Mouse (Mus musculus) midbrain, embryonic 11.5 days (tissue): Measurements from ENCODE around the gene Dst. TPM values are rescaled to one million over a fixed set of nuclear protein-coding genes. Genes with fewer than 3 reads are reported as not detected.

Experiments used
- ATAC-seq: fragments of 200-750 bp; cut with Nextera tagmentation; 2 replicates; pipeline ENCODE4 v1.8.0; 2017; ENCODE audit warnings: moderate TSS enrichment, moderate library complexity; ENCODE audit not compliant: low FRiP score
- DNase-seq: peaks from one replicate; pipeline ENCODE4 v3.0.0; 2015; ENCODE audit warnings: low spot score; ENCODE audit errors: missing footprints
- H3K27ac ChIP-seq: fragments of 300-500 bp; sonication (generic); 2 replicates; pipeline ENCODE4 v1.5.1; 2014; ENCODE audit warnings: low read depth, low read length
- H3K27me3 ChIP-seq: fragments of 300-500 bp; sonication (generic); 2 replicates; pipeline ENCODE4 v1.6.1; 2014; ENCODE audit warnings: mild to moderate bottlenecking, low read length, moderate library complexity, mixed read lengths; ENCODE audit not compliant: control insufficient read depth, insufficient read depth
- H3K36me3 ChIP-seq: fragments of 300-500 bp; sonication (generic); 2 replicates; pipeline ENCODE4 v1.6.1; 2014; ENCODE audit warnings: mild to moderate bottlenecking, low read length, moderate library complexity, mixed read lengths; ENCODE audit not compliant: control insufficient read depth, insufficient read depth
- H3K4me1 ChIP-seq: fragments of 300-500 bp; sonication (generic); 2 replicates; pipeline ENCODE4 v1.6.1; 2014; ENCODE audit warnings: low read length; ENCODE audit not compliant: control insufficient read depth, insufficient read depth
- H3K4me2 ChIP-seq: fragments of 300-500 bp; sonication (generic); 2 replicates; pipeline ENCODE4 v1.6.1; 2014; ENCODE audit warnings: mild to moderate bottlenecking, moderate library complexity
- H3K4me3 ChIP-seq: fragments of 300-500 bp; sonication (generic); 2 replicates; pipeline ENCODE4 v1.5.1; 2014; ENCODE audit warnings: low read depth, low read length
- H3K9ac ChIP-seq: fragments of 300-500 bp; sonication (generic); 2 replicates; pipeline ENCODE4 v1.6.1; 2014; ENCODE audit warnings: low read length
- H3K9me3 ChIP-seq: fragments of 300-500 bp; sonication (generic); 2 replicates; pipeline ENCODE4 v1.6.1; 2016; ENCODE audit warnings: low read length; ENCODE audit not compliant: control insufficient read depth
- WGBS: fragments of 180-500 bp; shearing (Covaris S2); extraction: QIAGEN DNeasy Blood & Tissue Kit; methylation state at CpG from one replicate; pipeline ENCODE4 v1.1.7; 2014; 5-methylcytosine and 5-hydroxymethylcytosine counted together
- polyA plus RNA-seq: library from polyadenylated mRNA; unstranded; fragments of >200 nt; fragmentation: Nextera tagmentation; extraction: Ambion mirVana; gene quantifications from 2 replicates; pipeline ENCODE4 v1.2.1, GENCODE M21; 2014

The Dst gene
- polyA plus RNA-seq, 1 experiment from 2014 or later = 33.3 TPM

DNA sequence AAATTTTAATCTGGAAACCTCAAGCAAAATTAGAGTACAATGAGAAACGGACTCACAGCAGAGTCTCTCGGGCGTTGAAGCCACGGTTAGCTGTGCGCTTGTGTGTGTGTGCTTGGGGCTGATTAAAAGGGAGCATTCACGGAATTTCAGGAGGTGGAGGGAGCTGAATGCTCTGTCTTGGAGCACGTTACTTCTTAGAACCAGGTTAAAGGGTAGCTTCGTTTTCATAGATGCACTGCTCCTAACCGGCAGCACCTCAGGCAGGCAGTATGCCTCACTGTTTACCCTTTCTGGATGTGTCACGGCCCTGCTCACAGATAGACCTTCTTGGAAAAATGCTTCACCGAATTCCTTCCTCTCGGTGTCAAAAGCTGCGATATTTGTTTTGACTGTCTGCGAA, 329.2 kb downstream of the Dst start:
- H3K4me3 ChIP-seq = peak overlapping the region; percentile 23
- H3K9me3 ChIP-seq = no peaks in the 10 kb centered on the region
- ATAC-seq = no peak
- H3K9ac ChIP-seq = peak overlapping the region; percentile 2
- 17% methylated on average over 14 of the region's 14 CpGs for WGBS
- peak overlapping the region; percentile 45 for H3K4me2 ChIP-seq
- no peaks in the 10 kb centered on the region for H3K36me3 ChIP-seq
- peak; percentile 95 for DNase-seq
- no peaks in the 10 kb centered on the region for H3K27me3 ChIP-seq
- no peak overlapping the region for H3K27ac ChIP-seq
- peaks cover 29% of the 10 kb centered on the region for H3K4me1 ChIP-seq

GRCm38 (mm10) chr1:34237689-34238091, 329.7 kb downstream of the Dst start:
- DNase-seq = peak; percentile 92
- Histone ChIP-seq H3K4me2 (peak overlapping the region; percentile 45), H3K9ac (peak overlapping the region; percentile 2), H3K4me3 (peak overlapping the region; percentile 23), H3K4me1 (peaks cover 29% of the 10 kb centered on the region), H3K27ac (no peak overlapping the region), H3K27me3 (no peaks in the 10 kb centered on the region), H3K36me3 (peaks cover under 1% of the 10 kb centered on the region), H3K9me3 (no peaks in the 10 kb centered on the region)
- peak; percentile 13 for ATAC-seq
- WGBS = 29% methylated on average over 12 of the region's 12 CpGs

GRCm38 (mm10) chr1:34238231-34238630, 330.2 kb downstream of the Dst start:
- Histone ChIP-seq H3K9me3 (no peaks in the 10 kb centered on the region), H3K36me3 (peaks cover 5% of the 10 kb centered on the region), H3K27me3 (no peaks in the 10 kb centered on the region), H3K4me1 (peaks cover 29% of the 10 kb centered on the region), H3K4me3 (peak overlapping the region; percentile 23; the same call in 1 of the 2 replicates), H3K9ac (peak overlapping the region; percentile 28; the same call in 1 of the 2 replicates), H3K4me2 (peak overlapping the region; percentile 45), H3K27ac (no peak overlapping the region)
- DNase-seq (no peak), ATAC-seq (peak; percentile 19; the same call in 1 of the 2 replicates)
- 36% methylated on average over 6 of the region's 6 CpGs for WGBS

- Histone ChIP-seq H3K27me3 (no peaks in the 10 kb centered on the region), H3K36me3 (peaks cover 7% of the 10 kb centered on the region), H3K4me3 (no peak overlapping the region), H3K4me1 (no peaks in the 10 kb centered on the region), H3K27ac (no peak overlapping the region), H3K9me3 (no peaks in the 10 kb centered on the region), H3K4me2 (no peak overlapping the region), H3K9ac (no peak overlapping the region)
- 90% methylated on average over 10 of the region's 10 CpGs for WGBS
- DNase-seq = no peak
- no peak for ATAC-seq
Measured at GRCm38 (mm10) chr1:34244678-34245077, 336.7 kb downstream of the Dst start.

GRCm38 (mm10) chr1:34245951-34246641, 338.1 kb downstream of the Dst start:
- Histone ChIP-seq H3K4me1 (no peaks in the 10 kb centered on the region), H3K9me3 (no peaks in the 10 kb centered on the region), H3K27me3 (no peaks in the 10 kb centered on the region), H3K4me2 (no peak overlapping the region), H3K36me3 (peaks cover 7% of the 10 kb centered on the region), H3K27ac (no peak overlapping the region), H3K4me3 (no peak overlapping the region), H3K9ac (no peak overlapping the region)
- ATAC-seq (no peak), DNase-seq (no peak)
- 93% methylated on average over 15 of the region's 15 CpGs for WGBS

DNA sequence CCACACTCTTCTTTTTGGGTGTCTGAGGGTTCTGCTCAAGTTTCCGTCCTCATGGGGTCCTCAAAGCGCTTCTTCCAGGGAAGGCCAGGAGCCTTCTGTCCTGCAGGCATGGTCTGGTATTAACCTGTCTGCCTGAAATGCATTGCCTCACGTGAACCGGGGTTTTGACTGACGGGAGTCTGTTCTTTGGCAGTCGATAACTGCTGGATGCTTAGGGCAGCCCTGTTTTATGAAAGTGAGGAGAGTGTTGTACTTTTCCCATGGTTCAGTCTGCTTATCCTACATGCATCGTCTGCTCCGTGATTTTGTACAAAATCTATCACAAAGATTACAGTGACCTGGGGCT, 338.6 kb downstream of the Dst start:
- no peak overlapping the region for H3K9ac ChIP-seq
- no peak overlapping the region for H3K4me2 ChIP-seq
- H3K27me3 ChIP-seq = no peaks in the 10 kb centered on the region
- no peaks in the 10 kb centered on the region for H3K4me1 ChIP-seq
- WGBS = 93% methylated on average over 8 of the region's 8 CpGs
- DNase-seq = no peak
- no peak for ATAC-seq
- no peaks in the 10 kb centered on the region for H3K9me3 ChIP-seq
- peaks cover 7% of the 10 kb centered on the region for H3K36me3 ChIP-seq
- no peak overlapping the region for H3K27ac ChIP-seq
- no peak overlapping the region for H3K4me3 ChIP-seq

DNA sequence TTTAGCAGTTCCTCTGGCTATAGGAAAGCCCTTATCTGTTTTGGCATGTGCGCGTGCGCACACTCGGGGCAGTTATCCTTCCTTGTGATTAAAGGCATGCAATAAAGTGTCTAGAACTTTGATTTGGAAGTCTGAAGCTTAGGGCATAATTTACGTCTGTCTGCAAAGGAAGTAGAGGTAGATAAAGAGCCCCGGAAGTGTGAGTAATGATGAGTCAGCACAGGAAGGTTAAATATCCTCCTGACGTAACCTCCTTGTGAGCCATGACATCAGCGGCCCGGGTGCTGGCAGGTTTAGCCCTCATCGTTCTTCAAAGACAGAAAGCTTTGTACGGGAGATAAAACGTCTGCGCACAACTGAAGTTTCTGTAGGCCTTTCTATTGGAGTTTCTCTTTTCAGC, 343.1 kb downstream of the Dst start:
- H3K4me3 ChIP-seq = no peak overlapping the region
- no peaks in the 10 kb centered on the region for H3K27me3 ChIP-seq
- WGBS = 94% methylated on average over 13 of the region's 13 CpGs
- H3K36me3 ChIP-seq = peaks cover 8% of the 10 kb centered on the region
- H3K4me2 ChIP-seq = no peak overlapping the region
- no peak overlapping the region for H3K9ac ChIP-seq
- no peaks in the 10 kb centered on the region for H3K9me3 ChIP-seq
- no peak overlapping the region for H3K27ac ChIP-seq
- ATAC-seq (no peak), DNase-seq (no peak)
- no peaks in the 10 kb centered on the region for H3K4me1 ChIP-seq

GRCm38 (mm10) chr1:34252267-34252666, 344.2 kb downstream of the Dst start:
- DNase-seq = no peak

GRCm38 (mm10) chr1:34253876-34254275, 345.9 kb downstream of the Dst start:
- no peaks in the 10 kb centered on the region for H3K9me3 ChIP-seq
- ATAC-seq (no peak), DNase-seq (no peak)
- H3K9ac ChIP-seq = no peak overlapping the region
- no peaks in the 10 kb centered on the region for H3K4me1 ChIP-seq
- 88% methylated on average over 7 of the region's 7 CpGs for WGBS
- H3K4me3 ChIP-seq = no peak overlapping the region
- H3K36me3 ChIP-seq = peaks cover 15% of the 10 kb centered on the region
- no peak overlapping the region for H3K27ac ChIP-seq
- H3K4me2 ChIP-seq = no peak overlapping the region
- H3K27me3 ChIP-seq = no peaks in the 10 kb centered on the region

More at GRCm38 (mm10) chr1:34252267-34252666, 344.2 kb downstream of the Dst start:
- ATAC-seq = no peak
- no peak overlapping the region for H3K9ac ChIP-seq
- H3K4me3 ChIP-seq = no peak overlapping the region
- 94% methylated on average over 8 of the region's 8 CpGs for WGBS
- H3K27ac ChIP-seq = no peak overlapping the region
- no peaks in the 10 kb centered on the region for H3K9me3 ChIP-seq
- no peaks in the 10 kb centered on the region for H3K27me3 ChIP-seq
- H3K4me1 ChIP-seq = no peaks in the 10 kb centered on the region
- peaks cover 8% of the 10 kb centered on the region for H3K36me3 ChIP-seq
- no peak overlapping the region for H3K4me2 ChIP-seq
